ENCODE assay signal across 19 mouse cellular contexts in the genomic region with DNA sequence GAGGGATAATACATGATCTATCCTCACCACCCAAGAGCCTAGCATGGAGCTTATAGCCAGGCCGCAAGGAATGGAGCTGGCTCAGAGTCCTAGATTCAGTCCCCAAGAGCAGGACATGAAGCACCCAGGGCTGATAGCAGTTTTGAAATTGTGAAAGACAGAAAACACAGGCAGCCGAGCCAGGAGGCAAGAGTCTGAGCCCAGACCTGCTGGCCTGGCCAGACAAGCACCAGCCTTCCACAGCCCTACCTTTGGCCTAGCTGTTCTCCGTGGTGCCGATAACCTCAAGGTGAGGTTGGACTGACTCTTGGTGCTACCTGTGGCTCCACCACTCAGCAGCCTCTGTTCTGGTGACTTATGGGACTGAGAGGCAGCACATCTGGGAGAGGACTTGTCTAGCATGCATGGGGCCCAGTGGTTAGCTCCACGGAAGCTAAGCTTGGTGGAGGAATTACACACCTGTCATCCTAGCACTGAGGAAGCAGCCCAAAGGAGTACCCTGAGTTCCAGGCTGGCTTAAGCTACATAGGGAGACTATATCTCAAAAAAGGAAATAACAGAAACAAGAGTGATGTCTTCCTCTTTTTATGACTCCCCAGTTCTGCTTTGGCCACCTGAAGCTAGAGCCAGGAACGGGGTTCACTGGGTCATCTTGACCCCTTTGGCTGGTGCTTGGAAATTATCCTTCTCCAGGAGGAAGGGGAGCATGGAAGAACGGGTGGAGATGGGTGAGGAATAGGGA. TPM values are rescaled to one million over a fixed set of nuclear protein-coding genes. Genes with fewer than 3 reads are reported as not detected.
A peak's percentile ranks its signal among the peaks of the same experiment; 100 is the strongest.
DNase-seq lines count a peak whose midpoint lies in the region; ATAC-seq and TF ChIP-seq lines count a peak whose summit lies in the region.
"Had no signal": no experiment of that assay in that cellular context is flagged by ENCODE, and none has a peak within 500 bp of the region (broad histone marks: within the 10 kb centered on the region; RNA-seq: fewer than 3 reads in every experiment).

No protein-coding gene starts in this region.

- no peak overlapping the region for H3K9ac ChIP-seq in stomach, postnatal 0 days (ENCODE audit: low read length)
- H3K9ac ChIP-seq: embryonic facial prominence, embryonic 12.5 days; forebrain, embryonic 15.5 days; heart, embryonic 12.5 days; hindbrain, embryonic 15.5 days had no signal

- peak overlapping the region; percentile 53; the same call in 1 of the 2 replicates for H3K27ac ChIP-seq in stomach, postnatal 0 days (replicated peaks)
- H3K27ac ChIP-seq: embryonic facial prominence, embryonic 12.5 days; forebrain, embryonic 15.5 days; heart, adult 2 months; hindbrain, embryonic 10.5 days; hindbrain, embryonic 15.5 days had no signal

- H3K4me1 ChIP-seq in stomach, postnatal 0 days (replicated peaks; ENCODE audit: control insufficient read depth, insufficient read depth) = no peaks in the 10 kb centered on the region
- H3K4me1 ChIP-seq: embryonic facial prominence, embryonic 12.5 days; hindbrain, embryonic 10.5 days had no signal

- no peaks in the 10 kb centered on the region for H3K27me3 ChIP-seq in stomach, postnatal 0 days (ENCODE audit: control insufficient read depth, insufficient read depth, low read length)
- H3K27me3 ChIP-seq: embryonic facial prominence, embryonic 12.5 days; forebrain, embryonic 15.5 days; heart, embryonic 12.5 days; hindbrain, embryonic 15.5 days; Patski had no signal

- no peak for TF ChIP-seq CTCF in stomach, postnatal 0 days (IDR thresholded peaks at IDR 0.05; ENCODE audit: low read depth)

- no peaks in the 10 kb centered on the region for H3K9me3 ChIP-seq in stomach, postnatal 0 days (ENCODE audit: control insufficient read depth, low read length)
- H3K9me3 ChIP-seq: embryonic facial prominence, embryonic 12.5 days; forebrain, embryonic 15.5 days; heart, embryonic 12.5 days; hindbrain, embryonic 10.5 days; hindbrain, embryonic 15.5 days had no signal

- no peak overlapping the region for H3K4me3 ChIP-seq in stomach, postnatal 0 days (ENCODE audit: low read depth, low read length)
- H3K4me3 ChIP-seq: embryonic facial prominence, embryonic 12.5 days; forebrain, embryonic 15.5 days; heart, adult 2 months; heart, embryonic 12.5 days; hindbrain, embryonic 10.5 days; hindbrain, embryonic 15.5 days had no signal

- no peak overlapping the region for H3K4me2 ChIP-seq in stomach, postnatal 0 days (replicated peaks; ENCODE audit: low read depth)
- H3K4me2 ChIP-seq: embryonic facial prominence, embryonic 12.5 days; forebrain, embryonic 15.5 days; heart, embryonic 12.5 days; hindbrain, embryonic 15.5 days had no signal

- peak; percentile 87 for ATAC-seq in megakaryocyte, adult 5-6 weeks (ENCODE audit: poor library complexity, severe bottlenecking)
- ATAC-seq in stomach, postnatal 0 days (ENCODE audit: low FRiP score, low TSS enrichment) = peak; percentile 36; the same call in 1 of the 2 replicates
- ATAC-seq: activated CD4-positive, CD25-positive, alpha-beta regulatory T cell, adult 4 months; forebrain, embryonic 15.5 days; Patski had no signal

- peak; percentile 38 for DNase-seq in adrenal gland, postnatal 14 days
- no peak for DNase-seq in adrenal gland, postnatal 4 days (ENCODE audit: low spot score in 2 of 2)
- peak; percentile 26 for DNase-seq in urinary bladder, adult 2 months (ENCODE audit: low spot score)
- DNase-seq in urinary bladder, postnatal 25 days (ENCODE audit: low spot score) = no peak
- DNase-seq in stomach, postnatal 0 days (ENCODE audit: low spot score) = peak; percentile 43
- DNase-seq in kidney, postnatal 36 days = no peak
- DNase-seq in natural killer cell, adult 2 months (ENCODE audit: low spot score in 2 of 2) = no peak
- DNase-seq: cerebellum, adult 2 months; cerebellum, postnatal 14 days; gastrocnemius, postnatal 10 days; heart, adult 2 months had no signal

- no peaks in the 10 kb centered on the region for H3K36me3 ChIP-seq in stomach, postnatal 0 days (ENCODE audit: control insufficient read depth, insufficient read depth, low read length)
- H3K36me3 ChIP-seq: embryonic facial prominence, embryonic 12.5 days; forebrain, embryonic 15.5 days; heart, embryonic 12.5 days; hindbrain, embryonic 10.5 days; hindbrain, embryonic 15.5 days had no signal

- WGBS in stomach, postnatal 0 days = 70% methylated on average over 7 of the region's 7 CpGs

- no peak for TF ChIP-seq EP300 in stomach, postnatal 0 days (optimal IDR thresholded peaks at IDR 0.05)

RNA-seq across cellular contexts. Expression of gene Tob1, which starts 12.7 kb away (rescaled TPM):
- 158 and 199 TPM in 2 replicates for total RNA-seq in adrenal gland, postnatal 14 days (2021)
- 100 to 1,000 TPM; 117 to 126 TPM for total RNA-seq in adrenal gland, postnatal 4 days (2021)
- polyA plus RNA-seq in urinary bladder, adult 2 months (2012; rRNA removed) = 36.6 and 36.9 TPM in 2 replicates
- 15.5 and 17.8 TPM in 2 replicates for total RNA-seq in megakaryocyte, adult 5-6 weeks (2015)
- 13.5 and 19.3 TPM in 2 replicates for total RNA-seq in megakaryocyte, adult 5-6 weeks (2017)
- polyA plus RNA-seq in stomach, postnatal 0 days (2015; fragmentation: Nextera tagmentation; extraction: Ambion mirVana) = 71.1 and 74.1 TPM in 2 replicates

RNA-seq across cellular contexts. Expression of gene Wfikkn2, which starts 47.2 kb away (rescaled TPM):
- total RNA-seq in adrenal gland, postnatal 14 days (2021) = 0.63 and 0.68 TPM in 2 replicates
- 1 to 10 TPM; 1.3 to 1.5 TPM for total RNA-seq in adrenal gland, postnatal 4 days (2021)
- polyA plus RNA-seq in urinary bladder, adult 2 months (2012; rRNA removed) = 3.6 and 4.7 TPM in 2 replicates
- total RNA-seq in megakaryocyte, adult 5-6 weeks (2015) = not detected in 2 replicates
- total RNA-seq in megakaryocyte, adult 5-6 weeks (2017) = not detected in 2 replicates
- polyA plus RNA-seq in stomach, postnatal 0 days (2015; fragmentation: Nextera tagmentation; extraction: Ambion mirVana) = 1.4 and 1.9 TPM in 2 replicates

Comparison
In these comparisons a context has a peak if more than half of its experiments do, and no peak if none do; other contexts are left out.
1. DNase-seq: peak in adrenal gland, postnatal 14 days (single experiment), urinary bladder, adult 2 months (single experiment) and stomach, postnatal 0 days (single experiment); none in adrenal gland, postnatal 4 days (0 of 2), urinary bladder, postnatal 25 days (single experiment), kidney, postnatal 36 days (0 of 2) and natural killer cell, adult 2 months (0 of 2).